Comparison of ENCODE assay signal across 17 mouse cellular contexts in the genomic region with DNA sequence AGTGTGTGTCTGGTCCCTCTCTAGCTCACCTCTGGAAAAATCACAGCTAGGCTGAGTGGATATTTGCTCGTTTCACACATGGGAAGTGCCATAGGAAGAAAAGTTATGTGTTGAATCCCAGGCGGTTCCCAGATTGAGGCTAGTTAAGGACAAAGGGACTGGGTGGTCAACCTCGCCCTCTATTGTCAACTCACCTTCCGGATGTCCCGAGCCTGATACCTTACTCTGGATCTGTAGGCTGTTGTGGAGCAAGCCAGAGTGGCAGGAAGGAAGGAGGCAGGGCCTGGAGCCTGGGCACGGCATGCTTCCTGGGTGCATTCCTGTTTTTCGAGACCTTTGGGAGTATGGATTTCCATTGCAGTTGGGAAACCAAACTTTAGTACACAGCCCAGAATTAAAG.
"Had no signal": no experiment of that assay in that cellular context is flagged by ENCODE, and none has a peak within 500 bp of the region (broad histone marks: within the 10 kb centered on the region; RNA-seq: fewer than 3 reads in every experiment).

No protein-coding gene starts in this region.

- H3K9ac ChIP-seq: lung, embryonic 14.5 days; midbrain, embryonic 12.5 days; neural tube, embryonic 13.5 days; neural tube, embryonic 15.5 days; stomach, embryonic 15.5 days had no signal

- H3K36me3 ChIP-seq: neural tube, embryonic 13.5 days; neural tube, embryonic 15.5 days; stomach, embryonic 15.5 days had no signal

- H3K27me3 ChIP-seq: midbrain, embryonic 12.5 days; neural tube, embryonic 13.5 days; neural tube, embryonic 15.5 days; stomach, embryonic 15.5 days had no signal

- H3K27ac ChIP-seq: midbrain, embryonic 10.5 days; midbrain, embryonic 12.5 days; neural tube, embryonic 13.5 days; neural tube, embryonic 15.5 days; stomach, embryonic 15.5 days; stomach, postnatal 0 days had no signal

- H3K9me3 ChIP-seq: midbrain, embryonic 10.5 days; midbrain, embryonic 12.5 days; neural tube, embryonic 13.5 days; neural tube, embryonic 15.5 days; stomach, embryonic 15.5 days had no signal

- DNase-seq: lung, adult 18-20 months; lung, postnatal 4 days; retina, postnatal 1 day; right cerebral cortex, adult 18-20 months; right cerebral cortex, postnatal 25 days; right cerebral cortex, postnatal 4 days; thymus, adult 2 months; thymus, postnatal 25 days; thymus, postnatal 4 days had no signal

- H3K4me3 ChIP-seq: midbrain, embryonic 10.5 days; midbrain, embryonic 12.5 days; myocyte; neural tube, embryonic 13.5 days; neural tube, embryonic 15.5 days; stomach, embryonic 15.5 days had no signal

- H3K4me1 ChIP-seq: stomach, embryonic 15.5 days had no signal
